Mouse (Mus musculus) MEL (cell line): ENCODE measurements at regions not wholly inside any gene's neighbourhood (a gene's known extent, or its start where the extent isn't known, plus 50 kb on each side); places are given as distances from the start of the nearest gene placed in this dataset.

ENCODE experiments used
- DNase-seq: peaks from one replicate; pipeline ENCODE4 v3.0.0; 2011; ENCODE audit warnings: low read depth, low spot score
- H3K27ac ChIP-seq: 2 replicates; pipeline ENCODE4 v1.5.1; 2012; ENCODE audit warnings: low read depth, mild to moderate bottlenecking, control low read depth, low read length, moderate library complexity; ENCODE audit not compliant: control insufficient read depth
- H3K27me3 ChIP-seq, 2 experiments: fragments of 150-350 bp in 1 of 2; sonication (generic) in 1 of 2; 2 replicates each; pipeline ENCODE4 v1.6.1; 2012; ENCODE audit warnings: low read length in 2 of 2, mild to moderate bottlenecking in 2 of 2, improper control_type of control experiment in 1 of 2, moderate library complexity in 1 of 2; ENCODE audit not compliant: insufficient read depth in 2 of 2, control insufficient read depth in 1 of 2
- H3K36me3 ChIP-seq, 2 experiments: 2 replicates each; pipeline ENCODE4 v1.6.1; 2012 to 2014; ENCODE audit warnings: low read length in 2 of 2, improper control_type of control experiment in 1 of 2, inconsistent platforms in 1 of 2, mild to moderate bottlenecking in 1 of 2; ENCODE audit not compliant: insufficient read depth in 2 of 2, control insufficient read depth in 1 of 2
- H3K4me1 ChIP-seq, 2 experiments: fragments of 150-350 bp in 1 of 2; sonication (generic) in 1 of 2; 2 replicates each; pipeline ENCODE4 v1.6.1; 2012; ENCODE audit warnings: low read length in 2 of 2, improper control_type of control experiment in 1 of 2, mild to moderate bottlenecking in 1 of 2; ENCODE audit not compliant: insufficient read depth in 2 of 2, control insufficient read depth in 1 of 2
- H3K4me3 ChIP-seq, 2 experiments: fragments of 150-350 bp in 1 of 2; sonication (generic) in 1 of 2; 2 replicates each; pipeline ENCODE4 v1.5.1; 2012; ENCODE audit warnings: low read depth in 2 of 2, low read length in 2 of 2, mild to moderate bottlenecking in 2 of 2, moderate library complexity in 2 of 2, control low read depth in 1 of 2, improper control_type of control experiment in 1 of 2; ENCODE audit not compliant: control insufficient read depth in 1 of 2, insufficient read depth in 1 of 2
- H3K79me2 ChIP-seq: 2 replicates; pipeline ENCODE4 v1.6.1; 2012; ENCODE audit warnings: mild to moderate bottlenecking, low read length, moderate library complexity; ENCODE audit not compliant: control insufficient read depth, poor library complexity, insufficient read depth
- H3K9ac ChIP-seq: 2 replicates; pipeline ENCODE4 v1.6.1; 2012; ENCODE audit warnings: low read depth, mild to moderate bottlenecking, control low read depth, low read length, moderate library complexity; ENCODE audit not compliant: control insufficient read depth, poor library complexity, severe bottlenecking
- H3K9me3 ChIP-seq: fragments of 150-350 bp; sonication (generic); replicated peaks from 2 replicates; pipeline ENCODE4 v1.6.1; 2012; ENCODE audit warnings: mild to moderate bottlenecking, low read length, improper control_type of control experiment, moderate library complexity; ENCODE audit not compliant: insufficient read depth
- CHD1 ChIP-seq: IDR thresholded peaks from 2 replicates; pipeline ENCODE4 v1.6.1; 2012; ENCODE audit warnings: low read depth, mild to moderate bottlenecking, inconsistent platforms, low read length, improper control_type of control experiment
- CTCF ChIP-seq, 3 experiments: IDR thresholded peaks in 2 of 3; conservative IDR thresholded peaks in 1 of 3; 2 replicates each; pipeline ENCODE4 v1.5.1; 2011 to 2012; ENCODE audit warnings: low read length in 3 of 3, low read depth in 2 of 3, mild to moderate bottlenecking in 2 of 3, improper control_type of control experiment in 1 of 3, inconsistent platforms in 1 of 3, mixed read lengths in 1 of 3, moderate library complexity in 1 of 3; ENCODE audit not compliant: control insufficient read depth in 1 of 3, insufficient read depth in 1 of 3, poor library complexity in 1 of 3, severe bottlenecking in 1 of 3
- E2F4 ChIP-seq: IDR thresholded peaks from 2 replicates; pipeline ENCODE4 v1.6.1; 2011; ENCODE audit warnings: low read depth, low read length, improper control_type of control experiment, borderline replicate concordance
- ELF1 ChIP-seq: IDR thresholded peaks from 2 replicates; pipeline ENCODE4 v1.6.1; 2014; ENCODE audit warnings: low read depth, mild to moderate bottlenecking, inconsistent platforms, low read length, improper control_type of control experiment, moderate library complexity
- ETS1 ChIP-seq: IDR thresholded peaks from 2 replicates; pipeline ENCODE4 v1.6.1; 2012; ENCODE audit warnings: low read depth, mild to moderate bottlenecking, inconsistent platforms, low read length, improper control_type of control experiment, moderate library complexity
- GABPA ChIP-seq: IDR thresholded peaks from 2 replicates; pipeline ENCODE4 v1.6.1; 2012; ENCODE audit warnings: low read depth, mild to moderate bottlenecking, inconsistent platforms, low read length, improper control_type of control experiment, moderate library complexity
- POLR2A ChIP-seq, 2 experiments: IDR thresholded peaks; 2 replicates each; pipeline ENCODE4 v1.6.1; 2011 to 2012; ENCODE audit warnings: low read length in 2 of 2, mild to moderate bottlenecking in 2 of 2, control low read depth in 1 of 2, improper control_type of control experiment in 1 of 2, low read depth in 1 of 2, moderate library complexity in 1 of 2; ENCODE audit not compliant: control insufficient read depth in 1 of 2, insufficient read depth in 1 of 2, poor library complexity in 1 of 2
- POLR2AphosphoS5 ChIP-seq: IDR thresholded peaks from 2 replicates; pipeline ENCODE4 v1.6.1; 2012; ENCODE audit warnings: low read depth, borderline replicate concordance, mild to moderate bottlenecking, inconsistent platforms, low read length, moderate library complexity, mixed read lengths
- SMC3 ChIP-seq: IDR thresholded peaks from 2 replicates; pipeline ENCODE4 v1.6.1; 2011; ENCODE audit warnings: low read depth, low read length, improper control_type of control experiment
- TAL1 ChIP-seq: IDR thresholded peaks from 2 replicates; pipeline ENCODE4 v1.6.1; 2012; ENCODE audit warnings: mild to moderate bottlenecking, inconsistent platforms, low read length, moderate library complexity, mixed read lengths
- ZC3H11A ChIP-seq: IDR thresholded peaks from 2 replicates; pipeline ENCODE4 v1.6.1; 2012; ENCODE audit warnings: low read depth, mild to moderate bottlenecking, inconsistent platforms, low read length, improper control_type of control experiment
- ZMIZ1 ChIP-seq: IDR thresholded peaks from 2 replicates; pipeline ENCODE4 v1.6.1; 2012; ENCODE audit warnings: low read depth, mild to moderate bottlenecking, inconsistent platforms, low read length, improper control_type of control experiment, moderate library complexity
- ZNF384 ChIP-seq: IDR thresholded peaks from 2 replicates; pipeline ENCODE4 v1.6.1; 2012; ENCODE audit warnings: low read depth, mild to moderate bottlenecking, inconsistent platforms, low read length, improper control_type of control experiment

DNA sequence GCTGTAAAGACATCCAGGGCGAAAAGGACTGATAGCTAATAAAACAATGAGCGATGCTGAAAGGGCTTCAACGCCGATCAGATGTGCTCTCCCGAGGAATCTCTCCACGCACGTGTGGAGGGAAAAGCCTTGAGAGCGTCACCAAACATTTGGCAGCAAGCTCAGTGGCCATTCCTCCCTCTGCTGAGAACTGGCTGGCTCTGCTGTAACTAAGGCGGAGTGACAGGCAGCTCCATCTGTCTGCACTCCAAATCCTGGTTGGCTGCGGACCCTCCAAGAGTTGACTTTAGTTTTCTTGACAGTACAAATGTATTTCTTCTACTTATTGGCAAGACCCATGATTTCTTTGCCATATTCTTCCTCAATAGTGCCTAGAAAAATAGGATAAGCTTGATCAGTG is 68.5 kb upstream of the Cxcl12 start:
- Histone ChIP-seq H3K27me3 (no peaks in the 10 kb centered on the region), H3K4me3 (no peak overlapping the region), H3K4me1 (no peaks in the 10 kb centered on the region), H3K9me3 (no peaks in the 10 kb centered on the region), H3K36me3 (no peaks in the 10 kb centered on the region), H3K79me2 (no peaks in the 10 kb centered on the region), H3K9ac (no peak overlapping the region), H3K27ac (no peak overlapping the region)
- TF ChIP-seq CTCF (IDR thresholded peaks at IDR 0.05 in 2 of 3, conservative IDR thresholded peaks at IDR 0.05 in 1 of 3; ENCODE audit: control insufficient read depth in 1 of 3, insufficient read depth in 1 of 3, low read depth in 2 of 3, low read length in 3 of 3, poor library complexity in 1 of 3, severe bottlenecking in 1 of 3): no peak
- no peak for DNase-seq

DNA sequence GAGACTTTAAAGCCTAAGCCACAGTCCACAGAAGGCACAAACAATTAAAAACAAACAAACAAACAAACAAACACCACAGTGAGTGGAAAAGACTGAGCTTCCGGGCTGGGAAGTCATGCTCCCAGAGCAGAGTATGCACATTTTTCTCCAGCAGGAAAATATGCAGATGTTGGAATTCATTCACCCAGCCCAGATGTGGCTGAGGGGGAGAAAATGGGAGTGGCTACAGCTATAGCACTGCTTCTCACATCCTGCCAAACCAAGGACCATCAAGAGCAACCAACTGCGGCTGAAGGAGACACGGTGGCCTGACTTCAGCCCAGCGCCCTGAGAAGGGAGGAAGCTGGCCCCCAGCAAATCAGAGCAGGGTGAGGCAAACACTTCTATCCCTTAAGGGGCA is 65.6 kb upstream of the Cxcl12 start:
- H3K4me3 ChIP-seq: no peak overlapping the region
- TF ChIP-seq ZC3H11A: no peak
- TF ChIP-seq TAL1: no peak
- no peak for TF ChIP-seq ELF1
- TF ChIP-seq GABPA: no peak
- no peak for TF ChIP-seq SMC3
- TF ChIP-seq, all 39 proteins: peak for 0
- Histone ChIP-seq H3K27ac (no peak overlapping the region), H3K27me3 (no peaks in the 10 kb centered on the region), H3K36me3 (no peaks in the 10 kb centered on the region), H3K9ac (no peak overlapping the region), H3K79me2 (no peaks in the 10 kb centered on the region), H3K9me3 (no peaks in the 10 kb centered on the region), H3K4me1 (no peaks in the 10 kb centered on the region)
- DNase-seq: no peak

DNA sequence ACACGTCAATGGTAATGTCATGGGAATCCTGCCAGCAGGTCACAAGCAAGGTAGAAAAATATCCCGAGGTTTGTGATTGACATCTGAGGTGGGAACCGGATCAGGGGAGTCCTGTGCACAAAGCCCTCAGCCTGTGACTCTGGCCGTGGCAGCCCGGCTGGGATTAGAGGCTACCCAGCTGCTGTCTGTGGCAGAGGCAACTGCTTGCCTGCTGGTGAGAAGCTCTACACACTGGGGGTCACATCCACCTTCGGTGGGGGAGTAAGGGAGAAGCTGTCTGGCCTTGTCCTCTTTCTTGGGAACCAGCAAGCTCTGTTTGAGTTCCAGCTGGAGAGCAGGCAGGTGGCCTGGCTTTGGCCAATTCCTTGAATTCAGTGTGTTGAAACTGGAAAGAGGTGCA is 64.3 kb upstream of the Cxcl12 start:
- no peak overlapping the region for H3K27ac ChIP-seq
- no peak for DNase-seq
- TF ChIP-seq POLR2AphosphoS5 (no peak), POLR2A (IDR thresholded peaks at IDR 0.05; ENCODE audit: control insufficient read depth in 1 of 2, insufficient read depth in 1 of 2, low read depth in 1 of 2, low read length in 2 of 2, poor library complexity in 1 of 2) (no peak), E2F4 (no peak), GABPA (no peak), CHD1 (no peak)
- H3K9me3 ChIP-seq: no peaks in the 10 kb centered on the region
- H3K4me3 ChIP-seq: no peak overlapping the region
- H3K9ac ChIP-seq: no peak overlapping the region
- H3K4me1 ChIP-seq: no peaks in the 10 kb centered on the region
- H3K27me3 ChIP-seq: no peaks in the 10 kb centered on the region
- no peaks in the 10 kb centered on the region for H3K36me3 ChIP-seq
- no peaks in the 10 kb centered on the region for H3K79me2 ChIP-seq

DNA sequence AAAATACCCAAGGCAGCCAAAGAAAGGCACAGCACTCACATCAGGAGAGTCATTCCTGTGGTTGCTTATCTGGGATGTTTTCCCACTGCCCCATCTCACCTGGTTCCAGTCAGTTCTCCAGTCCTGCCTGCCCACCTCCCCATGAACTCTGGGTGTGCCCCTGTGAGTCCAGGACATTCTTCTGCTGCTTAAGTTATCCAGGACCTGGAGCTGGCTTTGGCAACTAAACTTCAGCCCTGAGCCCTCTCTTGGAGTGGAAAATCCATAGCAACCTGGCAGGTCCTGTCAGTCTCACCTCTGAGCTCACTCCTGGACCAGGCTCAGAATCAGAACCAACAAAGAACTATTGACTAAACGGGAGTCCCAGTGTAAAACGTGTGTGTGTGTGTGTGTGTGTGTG is 63.9 kb upstream of the Cxcl12 start:
- H3K9me3 ChIP-seq: no peaks in the 10 kb centered on the region
- H3K27me3 ChIP-seq: no peaks in the 10 kb centered on the region
- H3K4me3 ChIP-seq: no peak overlapping the region
- H3K27ac ChIP-seq: no peak overlapping the region
- no peaks in the 10 kb centered on the region for H3K79me2 ChIP-seq
- no peak for TF ChIP-seq ETS1
- no peak for TF ChIP-seq SMC3
- TF ChIP-seq ZMIZ1: no peak
- no peak for TF ChIP-seq ZNF384
- TF ChIP-seq, all 39 proteins: peak for 0
- Histone ChIP-seq H3K36me3 (no peaks in the 10 kb centered on the region), H3K4me1 (no peaks in the 10 kb centered on the region), H3K9ac (no peak overlapping the region)
- no peak for DNase-seq
